Mouse (Mus musculus) lung, postnatal 4 days (tissue): Measurements from ENCODE around the gene Kmt5a.

Experiments
- DNase-seq, 2 experiments: peaks; one replicate each; pipeline ENCODE4 v3.0.0; 2021

The Kmt5a gene

DNA sequence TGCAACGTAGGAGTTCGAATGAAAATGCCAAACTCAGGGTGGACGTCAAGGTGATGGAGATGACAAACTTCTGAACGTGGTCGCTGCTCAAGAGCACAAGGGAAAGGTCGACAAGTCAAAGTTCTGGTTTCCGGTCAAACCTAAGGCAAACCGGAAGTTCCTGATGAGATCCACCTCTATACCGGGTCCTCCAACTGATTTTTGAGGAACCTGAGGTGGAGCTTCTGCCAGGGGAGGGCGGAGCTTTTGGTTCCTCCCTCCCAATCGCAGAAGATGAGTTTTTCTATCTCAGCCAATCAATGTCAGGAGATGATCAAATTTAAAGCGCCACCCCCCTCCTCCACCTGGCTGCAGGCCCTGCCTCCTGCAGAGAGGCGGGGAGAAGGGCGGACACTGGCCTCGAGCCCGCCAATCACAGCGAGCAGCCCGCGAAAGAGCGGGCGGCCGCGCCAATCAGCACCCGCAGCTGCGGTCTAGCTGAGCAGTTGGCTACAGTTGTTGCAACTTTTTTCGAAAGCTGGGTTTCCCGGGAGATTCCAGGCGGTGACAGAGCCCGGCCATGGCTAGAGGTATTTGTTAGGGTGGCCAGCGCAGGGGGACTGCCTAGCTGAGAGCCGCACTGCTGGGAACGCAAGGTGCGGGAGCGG is at the start of gene Kmt5a:
Gene Kmt5a (plus strand): TSS at position 484 of the 647 bp plus-strand sequence.
- DNase-seq: peak; percentile 97 to 98

GRCm38 (mm10) chr5:124392412-124392811 is 47.3 kb upstream of the Kmt5a start:
- no peak for DNase-seq

DNA sequence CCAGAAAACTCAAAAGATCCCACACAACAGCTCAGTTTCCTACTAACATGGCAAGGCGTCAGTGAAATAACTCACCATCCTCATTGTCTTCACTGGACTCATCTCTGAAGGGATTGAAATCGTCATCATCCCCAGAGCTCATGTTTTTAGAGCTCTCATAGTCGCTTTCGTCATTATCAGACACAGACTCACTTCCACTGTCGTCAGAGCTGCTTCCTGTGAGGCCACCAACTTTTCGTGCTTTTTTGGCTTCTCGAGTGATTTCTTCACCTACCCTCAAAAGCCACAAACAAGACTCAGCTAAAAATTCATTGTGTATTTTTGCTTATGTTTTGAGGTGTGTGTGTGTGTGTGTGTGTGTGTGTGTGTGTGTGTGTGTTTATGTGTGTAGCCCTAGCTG is 46.0 kb upstream of the Kmt5a start:
- no peak for DNase-seq

GRCm38 (mm10) chr5:124410808-124411207 is 28.9 kb upstream of the Kmt5a start:
- no peak for DNase-seq

- DNase-seq: no peak
Observed at GRCm38 (mm10) chr5:124412163-124412562, 27.6 kb upstream of the Kmt5a start.

GRCm38 (mm10) chr5:124418903-124419302 is 20.8 kb upstream of the Kmt5a start:
- no peak for DNase-seq

GRCm38 (mm10) chr5:124421786-124422185 is 17.9 kb upstream of the Kmt5a start:
- no peak for DNase-seq

GRCm38 (mm10) chr5:124424200-124424722 is 15.5 kb upstream of the Kmt5a start:
- DNase-seq: peak in 1 of 2 experiments; percentile 10

DNA sequence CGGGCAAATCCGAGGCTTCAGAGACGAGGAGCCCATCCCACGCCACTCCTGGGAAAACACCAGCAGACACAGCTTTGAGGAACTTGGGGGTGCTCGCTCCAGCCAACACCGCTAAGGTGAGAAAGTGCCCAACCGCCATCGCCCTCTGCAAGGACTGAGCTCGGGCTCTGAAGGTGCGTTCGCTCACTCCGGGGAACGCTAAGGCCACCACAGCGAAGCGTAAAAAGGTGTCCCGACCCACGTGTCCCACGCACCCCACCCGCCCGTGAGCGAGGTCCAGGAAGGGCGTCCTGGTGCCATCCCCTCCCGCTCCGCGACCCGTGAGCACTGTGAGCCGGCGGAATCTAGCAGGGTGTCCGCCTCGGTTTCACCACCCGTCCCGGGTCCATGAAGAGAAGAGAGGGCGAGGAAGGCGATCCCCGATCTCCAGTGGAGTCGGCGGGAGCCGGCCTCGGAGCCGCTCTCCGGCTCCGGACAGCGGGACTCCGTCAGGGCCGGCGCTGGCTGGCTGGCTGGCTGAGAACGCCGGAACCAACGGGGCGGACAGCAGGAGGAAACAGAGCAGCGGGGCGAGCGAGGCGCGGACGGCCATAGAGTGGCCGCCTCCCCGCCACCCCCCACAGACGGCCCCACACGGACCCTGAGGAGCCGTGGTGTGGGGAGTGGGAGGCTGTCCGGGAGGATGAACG is 14.9 kb upstream of the Kmt5a start:
- no peak for DNase-seq

DNA sequence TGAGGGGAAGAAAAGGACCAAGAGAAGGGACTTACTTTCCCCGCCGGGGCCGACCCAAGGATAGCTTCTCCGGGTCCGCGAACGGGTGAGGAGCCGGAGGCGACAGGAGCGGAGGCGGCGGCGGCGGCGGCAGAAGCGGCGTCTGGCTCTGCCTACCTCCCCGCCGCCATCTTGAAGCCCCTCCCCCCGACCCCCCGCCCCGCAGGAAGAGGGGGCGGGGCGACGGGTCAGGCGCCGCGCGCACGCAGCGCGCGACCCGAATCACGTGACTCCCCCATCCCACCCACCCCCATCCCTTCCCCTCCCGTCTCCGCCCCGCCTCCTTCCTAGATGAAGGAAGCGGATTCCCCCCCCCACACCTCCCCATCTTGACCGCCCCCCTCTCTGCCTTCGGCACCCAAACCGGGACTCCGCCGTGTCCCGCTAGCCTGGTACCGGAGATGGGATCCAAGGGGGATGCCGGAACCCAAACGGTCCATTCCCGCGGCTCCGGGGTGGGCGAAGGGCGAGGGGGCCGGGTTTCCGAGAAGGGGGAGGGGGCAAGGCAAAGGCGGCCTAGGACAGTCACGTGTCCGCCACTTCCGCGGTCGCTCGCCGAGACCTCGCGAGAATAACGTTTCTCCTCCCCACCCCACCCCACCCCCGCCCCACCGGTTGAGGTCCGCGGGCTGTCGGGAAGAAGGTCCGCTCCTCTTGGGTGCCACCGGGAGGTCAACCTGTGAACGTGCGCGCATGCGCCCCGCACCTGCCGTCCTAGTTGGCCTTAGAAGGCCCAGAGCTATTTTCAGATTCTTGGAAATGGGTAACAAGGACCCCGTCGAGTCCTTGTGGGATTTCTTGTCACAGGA is 14.1 kb upstream of the Kmt5a start, which contains the start of gene Sbno1:
Gene Sbno1 (minus strand): TSS at position 590 of the 848 bp plus-strand sequence.
- DNase-seq: peak; percentile 93 to 96

DNA sequence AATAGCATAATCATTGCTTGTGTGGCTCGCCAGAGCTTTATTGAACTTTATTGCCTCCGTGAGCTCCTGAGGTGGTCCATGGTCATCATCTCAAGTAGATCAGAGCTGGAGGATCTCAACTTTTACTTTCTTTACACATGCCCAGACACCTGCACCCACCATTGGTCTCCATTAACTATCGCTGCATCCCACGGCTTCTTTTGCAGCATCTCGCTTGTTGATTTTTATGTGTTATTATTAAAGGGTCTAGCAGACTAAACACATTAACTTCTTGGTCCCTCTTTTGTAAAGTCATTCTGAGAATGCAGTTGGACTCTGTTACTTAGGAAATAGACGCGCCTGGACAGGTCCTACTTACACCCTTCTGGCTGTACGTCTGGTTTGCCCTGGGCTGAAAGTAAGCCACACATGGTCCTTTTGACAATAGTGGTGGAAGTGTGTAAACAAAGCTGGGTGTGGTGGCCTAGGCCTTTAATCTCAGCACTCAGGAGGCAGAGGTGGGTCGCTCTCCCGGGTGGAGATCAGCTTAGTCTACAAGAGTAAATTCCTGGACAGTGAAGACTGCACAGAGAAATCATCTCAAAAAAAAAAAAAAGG is 13.2 kb upstream of the Kmt5a start:
- no peak for DNase-seq

GRCm38 (mm10) chr5:124432398-124433012 is 7.2 kb upstream of the Kmt5a start:
- peak; percentile 26 to 78 for DNase-seq

- DNase-seq: no peak
Observed at GRCm38 (mm10) chr5:124433048-124433447, 6.7 kb upstream of the Kmt5a start.

DNA sequence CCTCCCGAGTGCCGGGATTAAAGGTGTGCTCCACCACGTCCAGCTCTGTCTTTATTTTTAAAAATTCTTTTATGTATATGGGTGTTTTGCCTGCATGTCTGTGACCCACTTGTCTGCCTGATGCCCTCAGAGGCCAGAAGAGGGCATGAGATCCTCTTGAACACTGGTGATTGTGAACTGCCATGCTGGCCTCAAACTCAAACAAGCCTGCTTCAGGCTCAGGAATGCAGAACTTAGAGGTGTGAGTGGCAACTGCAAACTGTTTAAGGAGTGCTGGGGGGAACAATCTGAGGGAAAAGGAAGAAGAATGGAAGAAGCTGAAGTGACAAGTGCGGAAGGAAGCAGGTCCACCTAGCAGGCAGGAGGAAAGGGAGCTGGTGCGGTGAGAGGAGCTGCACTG is 1.5 kb upstream of the Kmt5a start:
- peak; percentile 66 to 72 for DNase-seq

- no peak for DNase-seq
Observed at GRCm38 (mm10) chr5:124438746-124439145, 984 bp upstream of the Kmt5a start.

GRCm38 (mm10) chr5:124440094-124440701 is 468 bp downstream of the Kmt5a start:
- DNase-seq: peak; percentile 76 to 79

DNA sequence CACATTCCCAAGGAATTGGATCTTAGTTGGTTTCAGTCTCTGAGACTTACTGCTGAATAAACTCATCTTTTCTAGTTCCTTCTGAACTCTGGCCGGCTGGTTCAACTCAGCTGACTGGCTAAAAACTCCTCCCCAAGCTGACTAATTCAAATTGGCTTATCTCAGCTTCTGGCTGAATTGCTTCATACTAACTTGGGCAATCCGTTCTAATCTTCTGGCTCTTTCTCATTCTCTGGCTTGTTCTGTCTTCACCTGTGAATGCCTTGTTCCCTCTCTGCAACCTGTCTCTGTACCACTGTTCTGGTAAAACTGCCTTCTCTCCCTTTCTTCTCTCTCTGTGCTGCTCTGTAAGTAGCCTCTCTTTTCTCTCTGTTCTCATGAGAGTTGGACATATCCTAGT is 2.9 kb downstream of the Kmt5a start:
- DNase-seq: no peak

DNA sequence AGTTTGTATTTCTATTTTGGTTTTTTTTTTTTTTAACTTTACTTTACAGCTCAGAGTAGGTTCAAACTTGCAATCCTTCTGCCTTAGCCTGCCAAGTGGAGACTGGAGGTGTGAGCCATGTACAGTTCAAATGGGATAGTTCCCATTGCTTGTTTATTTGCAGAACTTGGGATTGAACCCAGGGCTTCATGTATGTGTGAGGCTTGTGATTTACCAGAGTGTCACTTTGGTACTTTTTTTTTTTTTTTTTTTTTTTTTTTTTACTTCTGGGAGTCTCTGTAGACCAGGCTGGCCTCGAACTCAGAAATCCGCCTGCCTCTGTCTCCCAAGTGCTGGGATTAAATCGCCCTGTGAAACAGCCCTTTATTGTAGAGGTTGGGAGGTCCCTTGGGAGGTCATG is 4.5 kb downstream of the Kmt5a start:
- DNase-seq: no peak

DNA sequence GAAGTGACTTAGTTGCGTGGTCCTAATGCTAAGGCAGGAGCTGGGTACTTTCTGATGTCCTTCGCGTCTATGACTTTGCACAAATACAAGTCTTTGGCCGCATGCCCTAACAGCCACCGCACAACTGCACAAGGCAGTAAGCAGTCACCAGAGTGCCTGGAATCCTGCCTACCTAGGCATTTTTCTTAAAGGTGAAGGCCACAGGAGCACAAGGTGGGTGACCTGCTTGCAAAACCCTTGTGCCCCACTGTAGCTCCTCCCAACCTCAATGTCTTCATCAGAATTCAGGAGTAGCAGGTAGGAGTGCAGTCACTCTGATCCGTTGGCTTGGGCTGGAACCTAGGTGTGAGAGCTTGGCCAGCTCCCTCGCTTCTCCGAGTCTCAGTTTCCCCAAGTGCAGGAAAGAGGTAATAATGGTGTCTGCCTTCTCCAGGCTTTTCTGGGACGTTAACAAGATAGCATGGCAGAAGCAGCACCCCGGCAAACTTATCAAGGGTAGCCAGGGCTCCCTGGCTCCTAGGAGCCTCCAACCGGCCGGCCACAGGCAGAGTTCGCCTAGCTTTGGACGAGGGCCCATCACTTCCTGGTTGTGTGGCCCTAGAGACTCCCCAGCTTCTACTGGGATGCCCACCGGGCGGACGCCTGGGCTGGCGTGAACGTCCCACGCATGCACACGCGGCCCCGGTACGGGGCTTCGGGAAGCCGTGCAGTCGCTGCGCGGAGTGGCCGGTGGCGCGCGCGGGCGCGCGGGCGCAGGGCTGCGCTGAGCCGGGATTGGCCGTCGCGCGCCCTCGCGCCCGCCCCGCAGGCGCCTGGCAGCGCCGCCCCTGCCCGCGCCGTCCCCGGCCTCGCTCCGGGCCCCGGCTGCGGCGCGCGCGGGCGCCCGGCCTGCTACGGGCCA is 5.2 kb downstream of the Kmt5a start:
- peak; percentile 80 to 90 for DNase-seq

DNA sequence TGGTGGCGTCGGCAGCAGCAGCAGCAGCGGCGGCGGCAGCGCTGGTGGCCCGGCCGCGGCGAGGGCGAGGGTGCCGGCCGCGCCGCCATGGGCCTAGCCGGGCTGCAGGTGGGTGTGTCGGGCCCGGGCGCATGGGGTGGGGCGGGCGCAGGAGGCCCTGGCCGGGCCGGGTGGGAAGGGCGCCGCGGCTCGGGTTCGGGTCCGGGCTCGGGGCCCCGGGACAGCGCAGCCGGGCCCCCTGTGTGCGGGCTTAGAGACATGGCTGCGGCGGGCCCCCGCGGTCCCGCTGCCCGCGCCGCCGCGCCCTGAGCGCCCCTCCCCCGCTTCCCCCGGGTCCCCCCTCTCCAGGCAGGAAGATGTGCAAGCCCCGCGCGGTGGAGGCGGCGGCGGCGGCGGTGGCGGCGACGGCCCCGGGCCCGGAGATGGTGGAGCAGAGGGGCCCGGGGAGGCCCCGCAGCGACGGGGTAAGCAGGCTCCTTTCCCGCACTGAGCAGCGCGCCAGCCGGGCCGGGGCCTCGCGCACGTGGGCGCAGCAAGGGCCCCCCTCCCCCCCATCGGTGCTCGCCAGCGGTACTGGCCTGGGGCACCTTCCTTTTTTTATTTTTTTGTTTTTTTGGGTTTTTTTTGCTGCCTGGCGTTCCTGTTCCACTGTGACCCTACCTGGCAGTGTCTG is 6.0 kb downstream of the Kmt5a start:
- peak; percentile 56 to 59 for DNase-seq
